Comparison of ENCODE assay signal across 22 mouse cellular contexts in genomic region chr8:84959811-84960210, GRCm38 (mm10). TPM values are rescaled to one million over a fixed set of nuclear protein-coding genes. Genes with fewer than 3 reads are reported as not detected.
DNase-seq lines count a peak whose midpoint lies in the region.
"Had no signal": no experiment of that assay in that cellular context is flagged by ENCODE, and none has a peak within 500 bp of the region (broad histone marks: within the 10 kb centered on the region; RNA-seq: fewer than 3 reads in every experiment).

No protein-coding gene starts in this region.

- peaks cover under 1% of the 10 kb centered on the region for H3K4me1 ChIP-seq in heart, embryonic 10.5 days

- no peak overlapping the region for H3K27ac ChIP-seq in heart, embryonic 10.5 days
- H3K27ac ChIP-seq: hindbrain, embryonic 13.5 days; intestine, embryonic 15.5 days; kidney, embryonic 15.5 days; limb, embryonic 15.5 days; midbrain, embryonic 10.5 days had no signal

- peaks cover 49% of the 10 kb centered on the region for H3K36me3 ChIP-seq in heart, embryonic 10.5 days

- peak; percentile 45 to 66 for DNase-seq in heart, adult 18-20 months
- no peak for DNase-seq in heart, embryonic 10.5 days (ENCODE audit: low spot score)
- DNase-seq in 3134 (ENCODE audit: extremely low read depth, insufficient read length, low spot score) (peak; percentile 77), adipocyte (ENCODE audit: low spot score) (peak; percentile 96)
- DNase-seq in heart, postnatal 10 days, result peak; percentile 63 to 65
- DNase-seq in left cerebral cortex, postnatal 25 days (ENCODE audit: low spot score in 2 of 2), result no peak
- no peak for DNase-seq in thymus, postnatal 25 days
- DNase-seq: cerebellum, postnatal 14 days; lung, embryonic 14.5 days; lung, postnatal 4 days had no signal

- 87% methylated on average over 7 of the region's 7 CpGs for WGBS in heart, embryonic 10.5 days

- H3K4me3 ChIP-seq in heart, embryonic 10.5 days, result no peak overlapping the region
- H3K4me3 ChIP-seq: hindbrain, embryonic 13.5 days; intestine, embryonic 15.5 days; kidney, embryonic 15.5 days; limb, embryonic 15.5 days; midbrain, embryonic 10.5 days had no signal

- intact Hi-C loops in heart, postnatal 10 days (cut with DNase I), result loop anchor here (5.0 kb wide), 1 partner anchor 37 kb away; no protein-coding TSS in a partner anchor
- intact Hi-C loops in left cerebral cortex, postnatal 25 days (cut with DNase I), result loop anchor here (5.0 kb wide), 2 partner anchors 33 to 43 kb away; no protein-coding TSS in a partner anchor

- no peaks in the 10 kb centered on the region for H3K9me3 ChIP-seq in heart, embryonic 10.5 days
- H3K9me3 ChIP-seq: hindbrain, embryonic 13.5 days; intestine, embryonic 15.5 days; kidney, embryonic 15.5 days; limb, embryonic 15.5 days; midbrain, embryonic 10.5 days had no signal

- no peaks in the 10 kb centered on the region for H3K27me3 ChIP-seq in heart, embryonic 10.5 days (ENCODE audit: insufficient read depth, poor library complexity, severe bottlenecking)
- H3K27me3 ChIP-seq: intestine, embryonic 15.5 days; kidney, embryonic 15.5 days; limb, embryonic 15.5 days had no signal

RNA-seq across cellular contexts. Expression of gene Gm49661, which starts 9.4 kb away (rescaled TPM):
- 1 to 10 TPM in 1 of 2 experiments, not detected in 1; 2.3 TPM for total RNA-seq in heart, adult 18-20 months (2021)
- polyA plus RNA-seq in heart, embryonic 10.5 days (2016; fragmentation: Nextera tagmentation; extraction: Ambion mirVana), result not detected in 2 replicates
- 1 to 10 TPM in 1 of 2 experiments, not detected in 1; 1.6 TPM for total RNA-seq in heart, postnatal 10 days (2021)
- 1 to 10 TPM in 1 of 2 experiments, not detected in 1; 3.5 TPM for total RNA-seq in left cerebral cortex, postnatal 25 days (2021)
- total RNA-seq: layer of hippocampus, postnatal 14 days; left cerebral cortex, postnatal 14 days had no signal
- polyA plus RNA-seq: forebrain, embryonic 11.5 days; frontal cortex, adult 2 months; hindbrain, embryonic 13.5 days; intestine, embryonic 15.5 days; kidney, embryonic 15.5 days; limb, embryonic 15.5 days; lung, embryonic 14.5 days; midbrain, embryonic 10.5 days; neural tube, embryonic 14.5 days had no signal

RNA-seq across cellular contexts. Expression of gene Prdx2, which starts 9.6 kb away (rescaled TPM):
- 100 to 1,000 TPM; 648 to 740 TPM for total RNA-seq in heart, adult 18-20 months (2021)
- polyA plus RNA-seq in heart, embryonic 10.5 days (2016; fragmentation: Nextera tagmentation; extraction: Ambion mirVana), result 810 and 835 TPM in 2 replicates
- 100 to 1,000 TPM; 689 to 769 TPM for total RNA-seq in heart, postnatal 10 days (2021)
- total RNA-seq in left cerebral cortex, postnatal 25 days (2021), result 100 to 1,000 TPM; 340 to 356 TPM

RNA-seq across cellular contexts. Expression of gene Rnaseh2a, which starts 9.8 kb away (rescaled TPM):
- 10 to 100 TPM; 45.6 to 48.4 TPM for total RNA-seq in heart, adult 18-20 months (2021)
- polyA plus RNA-seq in heart, embryonic 10.5 days (2016; fragmentation: Nextera tagmentation; extraction: Ambion mirVana), result 104 and 119 TPM in 2 replicates
- total RNA-seq in heart, postnatal 10 days (2021), result 10 to 100 TPM; 53.4 to 55.4 TPM
- total RNA-seq in left cerebral cortex, postnatal 25 days (2021), result 10 to 100 TPM; 40.7 to 42.2 TPM

RNA-seq across cellular contexts. Expression of gene Rtbdn, which starts 13.0 kb away (rescaled TPM):
- total RNA-seq in heart, adult 18-20 months (2021), result not detected
- polyA plus RNA-seq in heart, embryonic 10.5 days (2016; fragmentation: Nextera tagmentation; extraction: Ambion mirVana), result 0.21 and 0.34 TPM in 2 replicates
- not detected for total RNA-seq in heart, postnatal 10 days (2021)
- total RNA-seq in left cerebral cortex, postnatal 25 days (2021), result 1 to 10 TPM in 1 of 2 experiments, under 1 TPM in 1; 0.71 to 1.1 TPM
- polyA plus RNA-seq: gonadal fat pad, adult 2 months; large intestine, adult 2 months; lung, embryonic 14.5 days had no signal

RNA-seq across cellular contexts. Expression of gene Junb, which starts 18.7 kb away (rescaled TPM):
- 10 to 100 TPM; 11.0 to 13.9 TPM for total RNA-seq in heart, adult 18-20 months (2021)
- 9.5 and 11.4 TPM in 2 replicates for polyA plus RNA-seq in heart, embryonic 10.5 days (2016; fragmentation: Nextera tagmentation; extraction: Ambion mirVana)
- total RNA-seq in heart, postnatal 10 days (2021), result 10 to 100 TPM; 12.6 to 12.7 TPM
- 10 to 100 TPM; 73.3 to 85.1 TPM for total RNA-seq in left cerebral cortex, postnatal 25 days (2021)

Comparison
In these comparisons a context has a peak if more than half of its experiments do, and no peak if none do; other contexts are left out.
1. DNase-seq: peak in heart, adult 18-20 months (2 of 2), 3134 (single experiment), adipocyte (single experiment) and heart, postnatal 10 days (2 of 2); none in heart, embryonic 10.5 days (single experiment), left cerebral cortex, postnatal 25 days (0 of 2) and thymus, postnatal 25 days (single experiment).